Mouse (Mus musculus) right cerebral cortex, adult 2 months (tissue): ENCODE measurements at regions not wholly inside any gene's neighbourhood (a gene's known extent, or its start where the extent isn't known, plus 50 kb on each side); places are given as distances from the start of the nearest gene placed in this dataset.

Source experiments
- DNase-seq, 2 experiments: peaks; one replicate each; pipeline ENCODE4 v3.0.0; 2021 to 2022; ENCODE audit warnings: low spot score in 2 of 2

GRCm38 (mm10) chr13:113736468-113736867 is 57.8 kb upstream of the Arl15 start:
- DNase-seq: no peak

- no peak for DNase-seq
These were observed 58.6 kb upstream of the Arl15 start for GRCm38 (mm10) chr13:113735611-113736285.

GRCm38 (mm10) chr13:113734134-113734794 is 60.0 kb upstream of the Arl15 start:
- peak; percentile 27 to 47 for DNase-seq

GRCm38 (mm10) chr13:113733734-113734133 is 60.6 kb upstream of the Arl15 start:
- DNase-seq: no peak

GRCm38 (mm10) chr13:113730776-113731400 is 63.4 kb upstream of the Arl15 start:
- DNase-seq: no peak

GRCm38 (mm10) chr13:113730062-113730775 is 64.1 kb upstream of the Arl15 start:
- no peak for DNase-seq

GRCm38 (mm10) chr13:113729574-113729973 is 64.7 kb upstream of the Arl15 start:
- DNase-seq: no peak

GRCm38 (mm10) chr13:113728111-113728510 is 64.6 kb upstream of the Hspb3 start:
- no peak for DNase-seq

GRCm38 (mm10) chr13:113724881-113725837 is 61.7 kb upstream of the Hspb3 start:
- DNase-seq: no peak

- no peak for DNase-seq
These were observed 51.8 kb upstream of the Hspb3 start for GRCm38 (mm10) chr13:113715231-113715630.

GRCm38 (mm10) chr13:113713844-113714243 is 50.4 kb upstream of the Hspb3 start:
- DNase-seq: no peak
